24 mouse cellular contexts compared by ENCODE assay signal in genomic region chr2:29472952-29473437, GRCm38 (mm10).
"Had no signal": no experiment of that assay in that cellular context is flagged by ENCODE, and none has a peak within 500 bp of the region (broad histone marks: within the 10 kb centered on the region; RNA-seq: fewer than 3 reads in every experiment).

No protein-coding gene starts in this region.

- ATAC-seq: inflammation-experienced regulatory T-cells, adult 6 months had no signal

- H3K27me3 ChIP-seq: heart, embryonic 13.5 days; heart, embryonic 15.5 days; hindbrain, embryonic 13.5 days; hindbrain, embryonic 15.5 days; kidney, embryonic 15.5 days; limb, embryonic 13.5 days; limb, embryonic 15.5 days had no signal

- H3K4me1 ChIP-seq: heart, embryonic 15.5 days; limb, embryonic 15.5 days had no signal

- H3K4me3 ChIP-seq: heart, adult 2 months; heart, embryonic 13.5 days; heart, embryonic 15.5 days; hindbrain, embryonic 13.5 days; hindbrain, embryonic 15.5 days; kidney, embryonic 15.5 days; limb, embryonic 13.5 days; limb, embryonic 15.5 days had no signal

- H3K4me2 ChIP-seq: heart, embryonic 11.5 days; heart, embryonic 13.5 days; heart, embryonic 15.5 days; hindbrain, embryonic 13.5 days; hindbrain, embryonic 15.5 days; kidney, embryonic 15.5 days; limb, embryonic 13.5 days; limb, embryonic 15.5 days had no signal

- DNase-seq: gastrocnemius, postnatal 14 days; gastrocnemius, postnatal 36 days; heart, adult 11 months; heart, adult 2 months; heart, postnatal 14 days; heart, postnatal 36 days; kidney, adult 11 months; kidney, adult 2 months; kidney, adult 9 months; kidney, postnatal 14 days; kidney, postnatal 36 days; layer of hippocampus, adult 9-11 months; layer of hippocampus, postnatal 36 days; left cerebral cortex, postnatal 4 days had no signal

- H3K36me3 ChIP-seq: heart, embryonic 15.5 days; hindbrain, embryonic 13.5 days; hindbrain, embryonic 15.5 days; kidney, embryonic 15.5 days; limb, embryonic 13.5 days; limb, embryonic 15.5 days had no signal

- H3K9ac ChIP-seq: heart, embryonic 13.5 days; heart, embryonic 15.5 days; hindbrain, embryonic 13.5 days; hindbrain, embryonic 15.5 days; kidney, embryonic 15.5 days; limb, embryonic 13.5 days; limb, embryonic 15.5 days had no signal

- H3K27ac ChIP-seq: heart, adult 2 months; heart, embryonic 13.5 days; heart, embryonic 15.5 days; hindbrain, embryonic 15.5 days; kidney, embryonic 15.5 days; kidney, postnatal 0 days; limb, embryonic 13.5 days; limb, embryonic 15.5 days had no signal

- H3K9me3 ChIP-seq: heart, embryonic 13.5 days; heart, embryonic 15.5 days; hindbrain, embryonic 13.5 days; hindbrain, embryonic 15.5 days; kidney, embryonic 15.5 days; limb, embryonic 13.5 days; limb, embryonic 15.5 days had no signal
